Mouse (Mus musculus): ENCODE measurements at regions not wholly inside any gene's neighbourhood (a gene's known extent, or its start where the extent isn't known, plus 50 kb on each side); places are given as distances from the start of the nearest gene placed in this dataset.

GRCm38 (mm10) chr10:96881660-96882059 lies 264.9 kb downstream of the Btg1 start:
- Histone ChIP-seq H3K27me3 (no peaks in the 10 kb centered on the region), H3K36me3 (no peaks in the 10 kb centered on the region), H3K9me3 (no peaks in the 10 kb centered on the region), H3K4me1 (replicated peaks) (peaks cover 15% of the 10 kb centered on the region), H3K4me3 (replicated peaks) (no peak overlapping the region), H3K4me2 (replicated peaks) (no peak overlapping the region), H3K27ac (no peak overlapping the region), H3K9ac (replicated peaks) (no peak overlapping the region)
- WGBS = 26% methylated on average over 2 of the region's 2 CpGs
- ATAC-seq = 0 out of 2 replicates have a peak, but pooled peaks have one; percentile 27

DNA sequence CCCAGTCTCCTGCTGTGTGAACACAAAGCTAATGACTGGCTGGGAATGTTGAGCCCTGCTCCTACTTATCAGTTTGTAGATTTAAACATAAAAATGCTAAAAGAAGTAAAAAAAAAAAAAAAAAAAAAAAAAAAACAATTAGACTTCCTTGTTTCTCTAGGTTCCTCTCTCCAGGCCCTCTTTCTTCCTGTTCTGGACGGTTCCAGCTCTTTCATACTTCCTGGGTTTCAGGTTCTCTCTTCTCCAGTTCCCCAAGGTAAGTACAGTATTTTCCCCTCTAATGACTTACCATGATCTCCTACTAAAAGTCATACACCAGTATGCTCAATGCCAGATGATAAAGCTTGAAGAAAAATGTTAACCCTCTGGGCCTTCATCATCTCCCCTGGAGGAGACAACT lies 284.3 kb downstream of the Btg1 start:
- Histone ChIP-seq H3K4me2 (replicated peaks) (no peak overlapping the region), H3K9ac (replicated peaks) (no peak overlapping the region), H3K9me3 (no peaks in the 10 kb centered on the region), H3K36me3 (no peaks in the 10 kb centered on the region), H3K4me3 (replicated peaks) (no peak overlapping the region), H3K4me1 (replicated peaks) (no peaks in the 10 kb centered on the region), H3K27me3 (no peaks in the 10 kb centered on the region), H3K27ac (no peak overlapping the region)
- WGBS = 84% methylated on average over 1 of the region's 1 CpGs
- ATAC-seq = no peak

GRCm38 (mm10) chr10:96905098-96905809 lies 288.4 kb downstream of the Btg1 start:
- Histone ChIP-seq H3K4me2 (replicated peaks) (no peak overlapping the region), H3K27ac (no peak overlapping the region), H3K27me3 (no peaks in the 10 kb centered on the region), H3K9ac (replicated peaks) (no peak overlapping the region), H3K36me3 (no peaks in the 10 kb centered on the region), H3K9me3 (no peaks in the 10 kb centered on the region), H3K4me1 (replicated peaks) (no peaks in the 10 kb centered on the region), H3K4me3 (replicated peaks) (no peak overlapping the region)
- no peak for ATAC-seq
- 95% methylated on average over 4 of the region's 4 CpGs for WGBS

DNA sequence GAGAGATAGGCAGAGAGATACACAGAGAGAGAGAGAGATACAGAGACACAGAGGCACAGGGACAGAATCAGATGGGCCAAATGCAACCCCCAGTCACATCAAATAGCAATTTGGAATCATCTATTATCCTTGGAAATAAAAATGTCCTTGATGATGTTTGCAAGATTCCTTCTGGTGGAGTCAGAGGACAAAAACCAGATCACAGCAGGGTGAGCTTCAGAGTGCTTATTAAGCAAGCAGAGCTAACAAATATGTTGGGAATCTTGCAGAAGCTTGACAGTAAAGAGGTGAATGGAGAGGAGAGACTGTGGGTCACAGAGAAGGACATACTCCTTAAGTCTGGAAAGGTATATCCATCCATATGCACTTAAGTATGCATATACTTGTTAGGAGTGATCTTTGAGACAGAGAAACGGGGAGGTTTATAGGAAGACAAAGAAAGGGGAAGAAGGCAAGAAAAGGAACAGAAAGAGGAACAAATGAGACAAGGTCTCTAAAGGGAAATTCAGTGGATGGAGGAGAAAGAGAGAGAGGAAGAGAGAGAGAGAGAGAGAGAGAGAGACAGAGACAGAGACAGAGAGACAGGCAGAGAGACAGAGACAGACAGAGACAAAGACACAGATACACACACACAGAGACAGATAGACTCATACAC lies 293.0 kb downstream of the Btg1 start:
- ATAC-seq = no peak
- WGBS = 87% methylated on average over 1 of the region's 1 CpGs
- Histone ChIP-seq H3K4me1 (replicated peaks) (no peaks in the 10 kb centered on the region), H3K36me3 (0 out of 2 replicates have a peak, but pooled peaks cover 9% of the 10 kb centered on the region), H3K27me3 (no peaks in the 10 kb centered on the region), H3K27ac (no peak overlapping the region), H3K9ac (replicated peaks) (no peak overlapping the region), H3K4me2 (replicated peaks) (no peak overlapping the region), H3K9me3 (peaks cover 12% of the 10 kb centered on the region), H3K4me3 (replicated peaks) (no peak overlapping the region)

DNA sequence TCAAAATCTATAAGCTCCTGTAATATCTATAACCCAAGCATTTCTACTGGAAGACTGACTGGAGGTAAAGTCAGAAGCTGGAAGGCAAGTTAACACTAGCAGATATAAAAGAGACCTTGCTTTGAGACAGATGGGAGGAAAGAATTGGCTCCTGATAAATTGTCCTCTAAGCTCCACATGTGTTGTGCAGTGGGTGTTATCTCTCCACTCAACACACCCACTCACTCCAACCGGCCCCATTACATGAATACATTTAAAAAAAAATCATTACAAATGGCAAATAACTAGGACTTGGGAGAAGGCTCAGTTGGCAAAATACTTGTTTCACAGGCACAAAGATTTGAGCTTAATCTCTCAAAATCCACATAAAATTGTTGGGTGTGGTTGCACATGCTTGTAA lies 304.4 kb downstream of the Btg1 start:
- Histone ChIP-seq H3K9me3 (peaks cover 15% of the 10 kb centered on the region), H3K4me1 (replicated peaks) (no peaks in the 10 kb centered on the region), H3K27ac (no peak overlapping the region), H3K4me3 (replicated peaks) (no peak overlapping the region), H3K36me3 (no peaks in the 10 kb centered on the region), H3K9ac (replicated peaks) (no peak overlapping the region), H3K27me3 (no peaks in the 10 kb centered on the region), H3K4me2 (replicated peaks) (no peak overlapping the region)
- 88% methylated on average over 1 of the region's 1 CpGs for WGBS
- no peak for ATAC-seq

DNA sequence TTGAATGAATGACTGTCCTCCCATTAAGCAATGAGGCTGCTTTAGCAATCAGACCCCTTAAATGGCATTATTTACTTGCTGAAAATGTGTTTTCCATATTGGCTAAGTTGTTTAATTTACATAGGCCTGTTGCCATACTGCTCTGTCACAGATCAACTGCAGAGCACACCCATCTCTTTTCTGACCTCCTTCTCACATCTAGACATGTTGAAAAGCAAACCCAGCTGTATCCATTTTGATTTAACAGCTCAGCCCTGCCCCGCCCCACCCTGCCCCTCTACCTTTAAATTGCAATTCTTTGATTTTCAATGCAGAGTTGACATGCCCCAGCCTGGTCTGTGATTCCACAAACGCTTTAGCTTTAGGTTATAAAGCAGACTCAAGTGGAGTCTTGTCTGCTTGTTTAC lies 307.5 kb downstream of the Btg1 start:
- H3K36me3 ChIP-seq = no peaks in the 10 kb centered on the region
- H3K4me3 ChIP-seq (replicated peaks) = no peak overlapping the region
- H3K4me1 ChIP-seq (replicated peaks) = no peaks in the 10 kb centered on the region
- H3K9me3 ChIP-seq = peaks cover 5% of the 10 kb centered on the region; the same call in 1 of the 2 replicates
- no peak for ATAC-seq
- H3K27ac ChIP-seq = no peak overlapping the region
- H3K27me3 ChIP-seq = no peaks in the 10 kb centered on the region
- WGBS = 80% methylated on average over 2 of the region's 2 CpGs
- no peak overlapping the region for H3K9ac ChIP-seq (replicated peaks)
- H3K4me2 ChIP-seq (replicated peaks) = no peak overlapping the region

DNA sequence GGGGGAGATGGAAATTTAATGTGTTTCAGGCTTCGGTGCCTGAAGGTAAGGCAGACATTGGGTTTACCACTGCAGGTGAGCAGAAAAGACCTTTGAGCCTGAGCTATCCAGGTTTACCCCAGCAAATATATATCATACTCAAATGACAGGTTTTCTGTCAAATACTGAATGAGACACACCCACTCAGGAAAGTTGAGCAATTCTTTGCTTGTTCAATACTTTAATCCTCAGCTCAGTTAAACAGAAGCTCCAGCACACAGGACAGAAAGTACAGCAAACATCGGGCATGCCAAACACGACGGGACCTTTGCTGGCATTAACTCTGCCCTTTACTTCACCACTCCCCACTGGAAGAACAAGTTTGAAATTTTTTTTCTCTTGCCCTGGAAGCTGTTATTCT lies 307.9 kb downstream of the Btg1 start:
- Histone ChIP-seq H3K9ac (replicated peaks) (no peak overlapping the region), H3K36me3 (no peaks in the 10 kb centered on the region), H3K4me1 (replicated peaks) (no peaks in the 10 kb centered on the region), H3K4me2 (replicated peaks) (no peak overlapping the region), H3K9me3 (0 out of 2 replicates have a peak, but pooled peaks cover under 1% of the 10 kb centered on the region), H3K27ac (no peak overlapping the region), H3K4me3 (replicated peaks) (no peak overlapping the region), H3K27me3 (no peaks in the 10 kb centered on the region)
- WGBS = 91% methylated on average over 4 of the region's 4 CpGs
- ATAC-seq = no peak

- WGBS = 98% methylated on average over 2 of the region's 2 CpGs
- no peak overlapping the region for H3K4me2 ChIP-seq (replicated peaks)
Observed at GRCm38 (mm10) chr10:96925771-96926170, 309.0 kb downstream of the Btg1 start.

GRCm38 (mm10) chr10:96934661-96935060 lies 317.9 kb downstream of the Btg1 start:
- no peak overlapping the region for H3K27ac ChIP-seq
- no peak overlapping the region for H3K4me2 ChIP-seq (replicated peaks)
- no peaks in the 10 kb centered on the region for H3K4me1 ChIP-seq (replicated peaks)
- ATAC-seq = peak; percentile 73; the same call in 1 of the 2 replicates
- H3K9ac ChIP-seq (replicated peaks) = no peak overlapping the region
- 77% methylated on average over 4 of the region's 4 CpGs for WGBS
- no peaks in the 10 kb centered on the region for H3K36me3 ChIP-seq
- H3K4me3 ChIP-seq (replicated peaks) = no peak overlapping the region
- H3K9me3 ChIP-seq = no peaks in the 10 kb centered on the region
- no peaks in the 10 kb centered on the region for H3K27me3 ChIP-seq

More at GRCm38 (mm10) chr10:96925771-96926170, 309.0 kb downstream of the Btg1 start:
- no peak overlapping the region for H3K4me3 ChIP-seq (replicated peaks)
- H3K27me3 ChIP-seq = no peaks in the 10 kb centered on the region
- no peak for ATAC-seq
- no peak overlapping the region for H3K27ac ChIP-seq
- no peaks in the 10 kb centered on the region for H3K4me1 ChIP-seq (replicated peaks)
- H3K9me3 ChIP-seq = no peaks in the 10 kb centered on the region
- H3K36me3 ChIP-seq = no peaks in the 10 kb centered on the region
- no peak overlapping the region for H3K9ac ChIP-seq (replicated peaks)

DNA sequence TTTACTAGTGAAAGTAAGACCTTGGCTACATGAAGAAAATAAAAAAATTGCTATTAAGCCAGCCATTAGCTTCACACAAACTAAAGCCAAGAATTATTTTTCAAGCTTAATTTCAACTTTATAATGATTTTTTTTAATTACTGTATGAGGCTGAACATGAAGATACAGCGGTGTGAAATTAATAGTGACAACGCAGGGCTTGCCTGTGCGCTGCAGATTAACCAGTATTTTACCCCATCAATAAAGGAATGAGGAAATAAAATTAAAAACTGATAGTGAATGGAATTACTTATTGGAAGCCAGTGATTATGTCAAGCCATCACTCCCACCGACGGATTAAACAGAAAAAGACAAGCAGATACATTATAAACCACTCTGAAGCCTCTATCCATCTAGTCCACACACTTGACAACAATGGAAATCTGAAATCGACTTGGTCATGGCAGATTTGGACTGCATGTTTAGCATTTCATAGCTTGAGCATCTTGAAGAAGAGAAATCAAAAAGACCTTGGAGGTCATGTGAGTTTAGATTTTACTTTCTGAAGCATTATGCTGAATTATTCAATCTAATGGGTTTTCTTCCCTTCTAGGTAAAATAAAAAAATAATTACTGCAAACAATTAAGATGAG lies 324.2 kb downstream of the Btg1 start:
- Histone ChIP-seq H3K36me3 (no peaks in the 10 kb centered on the region), H3K27me3 (no peaks in the 10 kb centered on the region), H3K27ac (no peak overlapping the region), H3K4me1 (replicated peaks) (peaks cover 6% of the 10 kb centered on the region; the same call in 1 of the 2 replicates), H3K9me3 (no peaks in the 10 kb centered on the region), H3K4me2 (replicated peaks) (no peak overlapping the region), H3K4me3 (replicated peaks) (no peak overlapping the region), H3K9ac (replicated peaks) (no peak overlapping the region)
- WGBS = 47% methylated on average over 6 of the region's 6 CpGs
- ATAC-seq = peak; percentile 63; the same call in 1 of the 2 replicates

GRCm38 (mm10) chr10:96944229-96944628 lies 327.4 kb downstream of the Btg1 start:
- Histone ChIP-seq H3K27ac (no peak overlapping the region), H3K27me3 (no peaks in the 10 kb centered on the region), H3K4me2 (replicated peaks) (no peak overlapping the region), H3K4me3 (replicated peaks) (no peak overlapping the region), H3K9me3 (no peaks in the 10 kb centered on the region), H3K4me1 (replicated peaks) (peaks cover 6% of the 10 kb centered on the region; the same call in 1 of the 2 replicates), H3K36me3 (no peaks in the 10 kb centered on the region), H3K9ac (replicated peaks) (no peak overlapping the region)
- WGBS = 58% methylated on average over 7 of the region's 7 CpGs
- ATAC-seq = no peak

DNA sequence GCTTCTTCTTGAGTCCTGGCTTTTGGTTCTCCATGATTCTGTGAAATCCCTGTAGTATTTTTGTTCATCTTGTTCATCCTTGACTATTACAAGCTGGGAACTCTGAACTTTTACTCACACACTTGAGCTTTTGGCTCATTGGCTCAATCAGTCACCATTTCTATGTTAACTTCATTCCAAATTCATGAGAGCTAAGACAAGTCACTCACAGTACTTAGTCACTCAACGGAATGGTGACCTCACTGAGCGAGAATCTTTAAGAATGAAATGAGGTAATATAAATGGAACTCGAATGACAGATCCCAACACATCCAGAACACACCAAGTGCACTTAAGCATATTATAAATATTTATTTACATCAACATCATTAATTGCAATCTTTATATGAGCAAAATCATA lies 331.2 kb downstream of the Btg1 start:
- no peak overlapping the region for H3K27ac ChIP-seq
- H3K9ac ChIP-seq (replicated peaks) = no peak overlapping the region
- H3K27me3 ChIP-seq = no peaks in the 10 kb centered on the region
- no peaks in the 10 kb centered on the region for H3K9me3 ChIP-seq
- H3K36me3 ChIP-seq = no peaks in the 10 kb centered on the region
- ATAC-seq = no peak
- H3K4me2 ChIP-seq (replicated peaks) = no peak overlapping the region
- H3K4me3 ChIP-seq (replicated peaks) = no peak overlapping the region
- whole genome bisulfite sequencing = 93% methylated on average over 3 of the region's 3 CpGs
- no peaks in the 10 kb centered on the region for H3K4me1 ChIP-seq (replicated peaks)
